Mouse (Mus musculus) hindbrain, embryonic 11.5 days (tissue): Measurements from ENCODE around the gene Pola2. TPM values are rescaled to one million over a fixed set of nuclear protein-coding genes. Genes with fewer than 3 reads are reported as not detected.

Source experiments
- ATAC-seq: fragments of 200-750 bp; cut with Nextera tagmentation; 2 replicates; pipeline ENCODE4 v1.8.0; 2017; ENCODE audit warnings: mild to moderate bottlenecking, moderate TSS enrichment, moderate library complexity; ENCODE audit not compliant: low FRiP score
- DNase-seq: peaks from one replicate; pipeline ENCODE4 v3.0.0-alpha.2; 2015; ENCODE audit warnings: low spot score
- H3K27ac ChIP-seq: fragments of 300-500 bp; sonication (generic); 2 replicates; pipeline ENCODE4 v1.5.1; 2014; ENCODE audit warnings: mild to moderate bottlenecking, low read depth, low read length
- H3K27me3 ChIP-seq: fragments of 300-500 bp; sonication (generic); 2 replicates; pipeline ENCODE4 v1.6.1; 2014; ENCODE audit warnings: mild to moderate bottlenecking, low read length, moderate library complexity, mixed read lengths; ENCODE audit not compliant: control insufficient read depth, insufficient read depth
- H3K36me3 ChIP-seq: fragments of 300-500 bp; sonication (generic); 2 replicates; pipeline ENCODE4 v1.6.1; 2014; ENCODE audit warnings: mild to moderate bottlenecking, low read length, moderate library complexity, mixed read lengths; ENCODE audit not compliant: control insufficient read depth, insufficient read depth
- H3K4me1 ChIP-seq: fragments of 300-500 bp; sonication (generic); replicated peaks from 2 replicates; pipeline ENCODE4 v1.6.1; 2014; ENCODE audit warnings: low read length, mixed read lengths; ENCODE audit not compliant: control insufficient read depth, insufficient read depth
- H3K4me2 ChIP-seq: fragments of 300-500 bp; sonication (generic); replicated peaks from 2 replicates; pipeline ENCODE4 v1.6.1; 2014; ENCODE audit warnings: mild to moderate bottlenecking, low read depth, low read length
- H3K4me3 ChIP-seq: fragments of 300-500 bp; sonication (generic); 2 replicates; pipeline ENCODE4 v1.5.1; 2014; ENCODE audit warnings: low read depth, low read length
- H3K9ac ChIP-seq: fragments of 300-500 bp; sonication (generic); 2 replicates; pipeline ENCODE4 v1.6.1; 2014; ENCODE audit warnings: low read depth, low read length
- H3K9me3 ChIP-seq: fragments of 300-500 bp; sonication (generic); 2 replicates; pipeline ENCODE4 v1.6.1; 2016; ENCODE audit warnings: low read length; ENCODE audit not compliant: control insufficient read depth
- WGBS: fragments of 180-500 bp; shearing (Covaris S2); extraction: QIAGEN DNeasy Blood & Tissue Kit; methylation state at CpG from one replicate; pipeline ENCODE4 v1.1.7; 2014; 5-methylcytosine and 5-hydroxymethylcytosine counted together
- polyA plus RNA-seq: library from polyadenylated mRNA; unstranded; fragments of >200 nt; fragmentation: Nextera tagmentation; extraction: Ambion mirVana; gene quantifications from 2 replicates; pipeline ENCODE4 v1.2.1, GENCODE M21; 2014

Gene Pola2
- polyA plus RNA-seq, 1 experiment from 2014 or later: 67.7 TPM

- H3K4me2 ChIP-seq: peak overlapping the region; percentile 78; the same call in 1 of the 2 replicates
- no peak for ATAC-seq
- peaks cover 4% of the 10 kb centered on the region; the same call in 1 of the 2 replicates for H3K36me3 ChIP-seq
- peak overlapping the region; percentile 74 for H3K9ac ChIP-seq
- peak overlapping the region; percentile 64 for H3K4me3 ChIP-seq
- H3K27ac ChIP-seq: no peak overlapping the region
- peaks cover 2% of the 10 kb centered on the region; the same call in 1 of the 2 replicates for H3K4me1 ChIP-seq
- DNase-seq: no peak
- 91% methylated on average over 13 of the region's 13 CpGs for WGBS
- H3K27me3 ChIP-seq: no peaks in the 10 kb centered on the region
- no peaks in the 10 kb centered on the region for H3K9me3 ChIP-seq
These were observed 71.3 kb downstream of the Pola2 start for GRCm38 (mm10) chr19:5892735-5893134.

DNA sequence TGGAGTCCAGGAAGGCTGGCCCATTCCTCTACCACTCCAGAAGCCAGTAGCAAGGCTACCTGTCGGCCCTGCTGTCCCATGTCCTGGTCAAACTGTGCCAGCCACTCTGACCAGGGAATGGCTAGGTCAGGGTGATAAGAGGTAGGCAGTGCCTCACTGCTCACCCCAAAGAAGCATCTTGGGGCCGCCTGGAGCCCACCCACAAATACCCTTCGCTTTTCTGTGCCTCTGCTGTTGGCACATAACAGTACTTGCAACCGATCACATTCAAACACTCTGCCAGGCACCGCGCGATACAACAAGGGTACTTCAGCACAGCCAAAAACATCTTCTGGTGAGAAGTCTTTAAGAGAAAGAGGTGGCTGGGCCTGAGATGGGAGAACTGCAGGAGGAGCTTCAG lies 71.7 kb downstream of the Pola2 start:
- ATAC-seq (no peak), DNase-seq (no peak)
- Histone ChIP-seq H3K27me3 (no peaks in the 10 kb centered on the region), H3K27ac (0 out of 2 replicates have a peak overlapping the region, but pooled peaks have one; percentile 5), H3K4me1 (peaks cover 2% of the 10 kb centered on the region; the same call in 1 of the 2 replicates), H3K4me3 (no peak overlapping the region), H3K4me2 (0 out of 2 replicates have a peak overlapping the region, but pooled peaks have one; percentile 5), H3K9ac (no peak overlapping the region), H3K9me3 (no peaks in the 10 kb centered on the region), H3K36me3 (peaks cover 4% of the 10 kb centered on the region; the same call in 1 of the 2 replicates)
- 94% methylated on average over 7 of the region's 7 CpGs for WGBS

- Histone ChIP-seq H3K27ac (0 out of 2 replicates have a peak overlapping the region, but pooled peaks have one; percentile 5), H3K9me3 (no peaks in the 10 kb centered on the region), H3K4me3 (no peak overlapping the region), H3K4me1 (peaks cover 2% of the 10 kb centered on the region; the same call in 1 of the 2 replicates), H3K4me2 (no peak overlapping the region), H3K36me3 (peaks cover 3% of the 10 kb centered on the region; the same call in 1 of the 2 replicates), H3K9ac (no peak overlapping the region), H3K27me3 (no peaks in the 10 kb centered on the region)
- DNase-seq: no peak
- WGBS: 88% methylated on average over 12 of the region's 12 CpGs
- ATAC-seq: no peak
These were observed 72.3 kb downstream of the Pola2 start for GRCm38 (mm10) chr19:5891521-5892258.

Other genes with a start within 250 kb of the Pola2 start
- 4.4 and 6.2 TPM in 2 replicates for gene Ehbp1l1, start 237.9 kb downstream of the Pola2 start, polyA plus RNA-seq
- 165 and 174 TPM in 2 replicates for gene Fam89b, start 234.5 kb downstream of the Pola2 start, polyA plus RNA-seq
- 3.5 and 3.8 TPM in 2 replicates for gene Ltbp3, start 223.3 kb downstream of the Pola2 start, polyA plus RNA-seq
- 47.2 and 55.7 TPM in 2 replicates for gene Scyl1, start 192.8 kb downstream of the Pola2 start, polyA plus RNA-seq
- gene Frmd8, start 88.9 kb downstream of the Pola2 start, polyA plus RNA-seq: 14.9 and 15.8 TPM in 2 replicates
- gene Slc25a45, start 86.4 kb downstream of the Pola2 start, polyA plus RNA-seq: 1.0 and 1.1 TPM in 2 replicates
- 7.0 and 7.5 TPM in 2 replicates for gene Tigd3, start 70.1 kb downstream of the Pola2 start, polyA plus RNA-seq
- gene Dpf2, start 51.2 kb downstream of the Pola2 start, polyA plus RNA-seq: 154 and 171 TPM in 2 replicates
- gene Cdc42ep2, start 39.4 kb downstream of the Pola2 start, polyA plus RNA-seq: 3.4 TPM in 2 replicates
- not detected in 2 replicates for gene Slc22a20, start 21.9 kb upstream of the Pola2 start, polyA plus RNA-seq
- 3.8 and 4.2 TPM in 2 replicates for gene Capn1, start 51.7 kb upstream of the Pola2 start, polyA plus RNA-seq
- gene Syvn1, start 82.4 kb upstream of the Pola2 start, polyA plus RNA-seq: 23.9 and 27.1 TPM in 2 replicates
- gene Mrpl49, start 93.6 kb upstream of the Pola2 start, polyA plus RNA-seq: 81.7 and 86.6 TPM in 2 replicates
- 749 and 751 TPM in 2 replicates for gene Fau, start 93.6 kb upstream of the Pola2 start, polyA plus RNA-seq
- 39.7 and 41.1 TPM in 2 replicates for gene Znhit2, start 97.0 kb upstream of the Pola2 start, polyA plus RNA-seq
- 36.0 and 38.1 TPM in 2 replicates for gene Tm7sf2, start 104.2 kb upstream of the Pola2 start, polyA plus RNA-seq
- 47.4 and 49.7 TPM in 2 replicates for gene Vps51, start 113.0 kb upstream of the Pola2 start, polyA plus RNA-seq
- gene Tmem262, start 115.8 kb upstream of the Pola2 start, polyA plus RNA-seq: not detected in 2 replicates
- 1.4 and 1.7 TPM in 2 replicates for gene Gm28374, start 118.1 kb upstream of the Pola2 start, polyA plus RNA-seq
- 70.1 and 77.8 TPM in 2 replicates for gene Zfpl1, start 120.8 kb upstream of the Pola2 start, polyA plus RNA-seq
- 45.8 and 51.5 TPM in 2 replicates for gene Cdca5, start 120.8 kb upstream of the Pola2 start, polyA plus RNA-seq
- 0.49 and 0.62 TPM in 2 replicates for gene AC131692.1, start 130.2 kb upstream of the Pola2 start, polyA plus RNA-seq
- 0.38 and 0.59 TPM in 2 replicates for gene Naaladl1, start 141.6 kb upstream of the Pola2 start, polyA plus RNA-seq
- gene Sac3d1, start 154.4 kb upstream of the Pola2 start, polyA plus RNA-seq: 62.6 and 62.9 TPM in 2 replicates
- 26.9 and 32.4 TPM in 2 replicates for gene Snx15, start 164.1 kb upstream of the Pola2 start, polyA plus RNA-seq
- gene Batf2, start 176.8 kb upstream of the Pola2 start, polyA plus RNA-seq: 0.32 TPM in 1 of 2 replicates, not detected in the other
- gene Arl2, start 177.3 kb upstream of the Pola2 start, polyA plus RNA-seq: 80.0 and 82.4 TPM in 2 replicates
- not detected in 2 replicates for gene Majin, start 220.2 kb upstream of the Pola2 start, polyA plus RNA-seq